Mouse (Mus musculus) erythroblast, embryonic 14.5 days (primary cell): Measurements from ENCODE around the gene BC034090.

Experiments
- GATA1 ChIP-seq: IDR thresholded peaks from 2 replicates; pipeline ENCODE4 v1.6.1; 2012; ENCODE audit warnings: low read length, inconsistent platforms, mixed read lengths
- TAL1 ChIP-seq: IDR thresholded peaks from 3 replicates; pipeline ENCODE4 v1.6.1; 2012; ENCODE audit warnings: low read length, inconsistent platforms, mixed read lengths

GRCm38 (mm10) chr1:155276381-155277033 is 32.3 kb upstream of the BC034090 start:
- TF ChIP-seq GATA1 (no peak), TAL1 (no peak)
